19 mouse cellular contexts compared by ENCODE assay signal in the genomic region with DNA sequence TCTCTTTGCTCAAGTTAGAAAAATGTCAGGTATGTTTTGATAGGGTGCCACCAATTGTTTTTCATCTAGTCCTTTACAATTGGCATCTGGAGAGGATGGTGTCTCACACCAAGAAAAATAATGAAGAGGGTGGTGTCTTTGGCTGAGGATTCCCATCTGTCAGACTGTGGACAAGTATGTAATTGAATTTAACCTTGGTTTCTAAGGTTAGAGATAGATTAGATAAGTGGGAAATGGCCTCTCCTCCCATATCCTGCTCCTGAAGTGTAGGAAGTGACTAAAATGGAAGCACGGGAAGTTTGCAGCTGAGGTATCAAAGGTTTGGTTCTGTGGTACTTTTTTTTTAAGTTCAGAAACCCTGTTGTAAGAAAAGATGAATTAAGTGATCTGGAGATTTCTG.
DNase-seq lines count a peak whose midpoint lies in the region; ATAC-seq lines count a peak whose summit lies in the region.
"Had no signal": no experiment of that assay in that cellular context is flagged by ENCODE, and none has a peak within 500 bp of the region (broad histone marks: within the 10 kb centered on the region; RNA-seq: fewer than 3 reads in every experiment).

No protein-coding gene starts in this region.

- H3K4me1 ChIP-seq in lung, embryonic 15.5 days = no peaks in the 10 kb centered on the region
- no peaks in the 10 kb centered on the region for H3K4me1 ChIP-seq in hindbrain, embryonic 14.5 days (replicated peaks; ENCODE audit: control insufficient read depth, insufficient read depth, low read length)
- H3K4me1 ChIP-seq: embryonic facial prominence, embryonic 15.5 days; hindbrain, embryonic 15.5 days; neural tube, embryonic 12.5 days had no signal

- no peaks in the 10 kb centered on the region for H3K9me3 ChIP-seq in lung, embryonic 15.5 days
- H3K9me3 ChIP-seq in hindbrain, embryonic 14.5 days (ENCODE audit: control insufficient read depth, low read length) = no peaks in the 10 kb centered on the region
- H3K9me3 ChIP-seq: embryonic facial prominence, embryonic 15.5 days; hindbrain, embryonic 15.5 days; neural tube, embryonic 12.5 days had no signal

- H3K4me2 ChIP-seq in lung, embryonic 15.5 days = no peak overlapping the region
- no peak overlapping the region for H3K4me2 ChIP-seq in hindbrain, embryonic 14.5 days (replicated peaks)
- H3K4me2 ChIP-seq: embryonic facial prominence, embryonic 15.5 days; hindbrain, embryonic 15.5 days; midbrain, embryonic 11.5 days; neural tube, embryonic 12.5 days had no signal

- no peaks in the 10 kb centered on the region for H3K27me3 ChIP-seq in lung, embryonic 15.5 days
- H3K27me3 ChIP-seq in hindbrain, embryonic 14.5 days (ENCODE audit: control insufficient read depth, insufficient read depth, low read length) = no peaks in the 10 kb centered on the region
- H3K27me3 ChIP-seq: embryonic facial prominence, embryonic 15.5 days; hindbrain, embryonic 15.5 days; neural tube, embryonic 12.5 days had no signal

- peak; percentile 2 for DNase-seq in adrenal gland, adult 8-10 months
- no peak for DNase-seq in adrenal gland, postnatal 10 days
- DNase-seq in kidney, adult 11 months = peak; percentile 33
- no peak for DNase-seq in kidney, postnatal 10 days
- no peak for DNase-seq in lung, postnatal 14 days
- DNase-seq in kidney, postnatal 36 days = peak; percentile 4 to 58
- DNase-seq in hindbrain, embryonic 14.5 days (ENCODE audit: low spot score) = no peak
- DNase-seq: cerebellum, postnatal 14 days; embryo, embryonic 11 days; gastrocnemius, postnatal 14 days; liver; liver, postnatal 0 days; thymus, adult 18-20 months had no signal

- H3K36me3 ChIP-seq in lung, embryonic 15.5 days = no peaks in the 10 kb centered on the region
- H3K36me3 ChIP-seq in hindbrain, embryonic 14.5 days (replicated peaks; ENCODE audit: control insufficient read depth, insufficient read depth) = no peaks in the 10 kb centered on the region
- H3K36me3 ChIP-seq: embryonic facial prominence, embryonic 15.5 days; hindbrain, embryonic 15.5 days; neural tube, embryonic 12.5 days had no signal

- no peak overlapping the region for H3K4me3 ChIP-seq in lung, embryonic 15.5 days
- no peak overlapping the region for H3K4me3 ChIP-seq in hindbrain, embryonic 14.5 days (replicated peaks; ENCODE audit: low read length)
- H3K4me3 ChIP-seq: embryonic facial prominence, embryonic 15.5 days; hindbrain, embryonic 15.5 days; neural tube, embryonic 12.5 days had no signal

- no peak overlapping the region for H3K9ac ChIP-seq in lung, embryonic 15.5 days
- no peak overlapping the region for H3K9ac ChIP-seq in hindbrain, embryonic 14.5 days
- H3K9ac ChIP-seq: embryonic facial prominence, embryonic 15.5 days; hindbrain, embryonic 15.5 days; liver, postnatal 0 days; neural tube, embryonic 12.5 days had no signal

- ATAC-seq in lung, embryonic 15.5 days (ENCODE audit: borderline replicate concordance, extremely low read depth, low FRiP score, low TSS enrichment) = no peak
- no peak for ATAC-seq in hindbrain, embryonic 14.5 days (ENCODE audit: low FRiP score)
- ATAC-seq: intestine, postnatal 0 days; liver, postnatal 0 days had no signal

- WGBS in lung, embryonic 15.5 days = 11% methylated on average over 1 of the region's 1 CpGs
- WGBS in hindbrain, embryonic 14.5 days = 81% methylated on average over 1 of the region's 1 CpGs

- H3K27ac ChIP-seq in lung, embryonic 15.5 days = 0 out of 2 replicates have a peak overlapping the region, but pooled peaks have one; percentile 9
- H3K27ac ChIP-seq in hindbrain, embryonic 14.5 days = no peak overlapping the region
- H3K27ac ChIP-seq: embryonic facial prominence, embryonic 15.5 days; hindbrain, embryonic 15.5 days; neural tube, embryonic 12.5 days had no signal

Comparison
In these comparisons a context has a peak if more than half of its experiments do, and no peak if none do; other contexts are left out.
1. DNase-seq: peak in adrenal gland, adult 8-10 months (single experiment), kidney, adult 11 months (single experiment) and kidney, postnatal 36 days (2 of 2); none in adrenal gland, postnatal 10 days (single experiment), kidney, postnatal 10 days (single experiment), lung, postnatal 14 days (single experiment) and hindbrain, embryonic 14.5 days (single experiment).